Mouse (Mus musculus) cerebellum, postnatal 14 days (tissue): Measurements from ENCODE around the gene Ubp1.

ENCODE experiments used
- DNase-seq, 2 experiments: peaks; one replicate each; pipeline ENCODE4 v3.0.0; 2021; ENCODE audit warnings: mixed read lengths in 2 of 2

Gene Ubp1

GRCm38 (mm10) chr9:114016402-114016801, 85.7 kb downstream of the Ubp1 start:
- no peak for DNase-seq

GRCm38 (mm10) chr9:114019012-114019762, 88.5 kb downstream of the Ubp1 start:
- DNase-seq, result no peak

GRCm38 (mm10) chr9:114022141-114022540, 91.4 kb downstream of the Ubp1 start:
- no peak for DNase-seq

- DNase-seq, result no peak
These were observed 94.4 kb downstream of the Ubp1 start for GRCm38 (mm10) chr9:114025182-114025581.

GRCm38 (mm10) chr9:114025846-114026245, 95.1 kb downstream of the Ubp1 start:
- DNase-seq, result peak in 1 of 2 experiments; percentile 20

- peak; percentile 92 to 93 for DNase-seq
These were observed 95.7 kb downstream of the Ubp1 start for GRCm38 (mm10) chr9:114026261-114026934.
